Mouse (Mus musculus) inflammation-experienced regulatory T-cells, adult 6 months (primary cell): ENCODE measurements around the gene Ptch1. TPM values are rescaled to one million over a fixed set of nuclear protein-coding genes. Genes with fewer than 3 reads are reported as not detected.

ENCODE experiments used
- ATAC-seq: one replicate; pipeline ENCODE4 v1.8.0; 2017
- polyA plus RNA-seq, 3 experiments: library from polyadenylated mRNA; unstranded; fragments of 100-300 nt; shearing (Covaris generic); gene quantifications; one replicate each; pipeline ENCODE4 v1.2.1; 2017

Ptch1 gene
- polyA plus RNA-seq, 3 experiments from 2014 or later: 9.5 to 13.2 (median 12.1) TPM

- ATAC-seq: peak; percentile 14
Observed at GRCm38 (mm10) chr13:63562972-63563780, 10.2 kb downstream of the Ptch1 start.

GRCm38 (mm10) chr13:63562141-63562971 is 11.0 kb downstream of the Ptch1 start:
- ATAC-seq: no peak

- ATAC-seq: no peak
Observed at GRCm38 (mm10) chr13:63558297-63558890, 15.0 kb downstream of the Ptch1 start.

- no peak for ATAC-seq
Observed at GRCm38 (mm10) chr13:63556431-63556830, 17.0 kb downstream of the Ptch1 start.

GRCm38 (mm10) chr13:63555885-63556284 is 17.5 kb downstream of the Ptch1 start:
- peak; percentile 51 for ATAC-seq

GRCm38 (mm10) chr13:63554569-63554968 is 18.8 kb downstream of the Ptch1 start:
- ATAC-seq: no peak

- no peak for ATAC-seq
Observed at GRCm38 (mm10) chr13:63553436-63553835, 20.0 kb downstream of the Ptch1 start.

- peak; percentile 43 for ATAC-seq
Observed at GRCm38 (mm10) chr13:63552291-63552932, 21.0 kb downstream of the Ptch1 start.

- ATAC-seq: no peak
Observed at GRCm38 (mm10) chr13:63551552-63552290, 21.7 kb downstream of the Ptch1 start.

GRCm38 (mm10) chr13:63550367-63550766 is 23.0 kb downstream of the Ptch1 start:
- ATAC-seq: no peak

GRCm38 (mm10) chr13:63549210-63549609 is 24.2 kb downstream of the Ptch1 start:
- ATAC-seq: no peak

- peak; percentile 41 for ATAC-seq
Observed at GRCm38 (mm10) chr13:63548571-63548970, 24.8 kb downstream of the Ptch1 start.

GRCm38 (mm10) chr13:63545291-63545690 is 28.1 kb downstream of the Ptch1 start:
- no peak for ATAC-seq

GRCm38 (mm10) chr13:63544967-63545253 is 28.5 kb downstream of the Ptch1 start:
- no peak for ATAC-seq

- no peak for ATAC-seq
Observed at GRCm38 (mm10) chr13:63544119-63544966, 29.1 kb downstream of the Ptch1 start.

GRCm38 (mm10) chr13:63543459-63543858 is 29.9 kb downstream of the Ptch1 start:
- no peak for ATAC-seq

GRCm38 (mm10) chr13:63542796-63543384 is 30.5 kb downstream of the Ptch1 start:
- ATAC-seq: no peak

- ATAC-seq: peak; percentile 28
Observed at GRCm38 (mm10) chr13:63541510-63541909, 31.9 kb downstream of the Ptch1 start.

- ATAC-seq: no peak
Observed at GRCm38 (mm10) chr13:63540584-63540983, 32.8 kb downstream of the Ptch1 start.

- ATAC-seq: no peak
Observed at GRCm38 (mm10) chr13:63534981-63535380, 38.4 kb downstream of the Ptch1 start.

GRCm38 (mm10) chr13:63530857-63531256 is 42.5 kb downstream of the Ptch1 start:
- no peak for ATAC-seq
